Mouse (Mus musculus) heart, embryonic 10.5 days (tissue): ENCODE measurements around the gene Utp6. TPM values are rescaled to one million over a fixed set of nuclear protein-coding genes. Genes with fewer than 3 reads are reported as not detected.
A peak's percentile ranks its signal among the peaks of the same experiment; 100 is the strongest.
"Not testable (repeated sequence)": the region's sequence is repeated elsewhere in the genome, so short reads cannot be mapped to it uniquely, and the experiment has no call there.

Experiments
- DNase-seq: peaks from one replicate; pipeline ENCODE4 v3.0.0-alpha.2; 2017; ENCODE audit warnings: low spot score
- H3K27ac ChIP-seq: fragments of 300-500 bp; sonication (generic); 2 replicates; pipeline ENCODE4 v1.5.1; 2016; ENCODE audit warnings: mild to moderate bottlenecking
- H3K27me3 ChIP-seq: fragments of 300-500 bp; sonication (generic); 2 replicates; pipeline ENCODE4 v1.6.1; 2016; ENCODE audit warnings: mild to moderate bottlenecking; ENCODE audit not compliant: poor library complexity, insufficient read depth, severe bottlenecking
- H3K36me3 ChIP-seq: fragments of 300-500 bp; sonication (generic); 2 replicates; pipeline ENCODE4 v1.6.1; 2016; ENCODE audit warnings: mild to moderate bottlenecking, moderate library complexity
- H3K4me1 ChIP-seq: fragments of 300-500 bp; sonication (generic); 2 replicates; pipeline ENCODE4 v1.6.1; 2016; ENCODE audit warnings: mild to moderate bottlenecking
- H3K4me3 ChIP-seq: fragments of 300-500 bp; sonication (generic); 2 replicates; pipeline ENCODE4 v1.5.1; 2016; ENCODE audit warnings: mild to moderate bottlenecking, moderate library complexity
- H3K9me3 ChIP-seq: fragments of 300-500 bp; sonication (generic); 2 replicates; pipeline ENCODE4 v1.6.1; 2016; ENCODE audit warnings: mild to moderate bottlenecking, moderate library complexity
- WGBS: fragments of 180-500 bp; shearing (Covaris S2); methylation state at CpG from one replicate; pipeline ENCODE4 v1.1.7; 2016; 5-methylcytosine and 5-hydroxymethylcytosine counted together
- polyA plus RNA-seq: library from polyadenylated mRNA; unstranded; fragments of >200 nt; fragmentation: Nextera tagmentation; extraction: Ambion mirVana; gene quantifications from 2 replicates; pipeline ENCODE4 v1.2.1, GENCODE M21; 2016

The Utp6 gene
- polyA plus RNA-seq, 1 experiment from 2014 or later = 49.5 TPM

DNA sequence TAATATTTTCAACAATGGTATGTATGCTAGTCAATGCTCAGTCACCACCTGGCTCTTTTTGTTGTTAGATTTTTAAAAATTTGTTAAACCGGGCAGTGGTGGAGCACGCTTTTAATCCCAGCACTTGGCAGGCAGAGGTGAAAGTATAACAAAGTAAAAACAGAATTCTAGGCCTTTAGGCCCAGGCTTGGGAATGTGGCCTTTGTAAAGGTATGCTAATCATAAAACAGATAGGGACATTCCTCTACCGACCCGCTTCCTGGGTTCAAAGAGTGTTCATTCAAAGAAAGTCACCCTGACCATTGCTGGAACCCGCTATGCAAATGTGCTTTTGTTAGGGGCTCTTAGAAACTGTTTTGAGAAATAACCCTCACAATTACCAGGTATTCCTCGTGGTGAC, 14.5 kb upstream of the Utp6 start:
- H3K27ac ChIP-seq, H3K9me3 ChIP-seq, DNase-seq, H3K36me3 ChIP-seq, H3K4me3 ChIP-seq: not testable (repeated sequence)
- H3K4me1 ChIP-seq = peaks cover 10% of the 10 kb centered on the region; the same call in 1 of the 2 replicates
- peaks cover 32% of the 10 kb centered on the region for H3K27me3 ChIP-seq
- WGBS = 87% methylated on average over 6 of the region's 6 CpGs

DNA sequence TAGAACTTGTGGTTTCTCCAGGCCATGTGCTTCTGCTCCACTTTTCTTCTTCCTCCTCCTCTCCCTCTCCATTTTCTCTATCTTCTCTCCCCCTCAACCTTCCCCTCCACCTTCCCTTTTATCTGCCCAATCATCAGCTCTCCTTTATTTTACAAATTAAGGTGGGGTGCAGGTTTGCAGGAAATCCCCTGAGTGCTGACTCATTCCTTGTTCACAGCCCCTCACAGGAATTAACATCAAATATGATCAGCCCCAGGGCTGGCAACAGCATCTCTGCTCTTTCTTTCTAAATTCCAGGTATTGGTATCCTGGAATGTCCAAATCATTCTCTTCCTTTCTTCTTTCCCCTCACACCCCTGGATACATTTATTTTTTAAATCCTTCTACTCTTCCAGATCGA, 14.0 kb upstream of the Utp6 start:
- Histone ChIP-seq H3K9me3 (no peaks in the 10 kb centered on the region), H3K4me1 (peaks cover 10% of the 10 kb centered on the region; the same call in 1 of the 2 replicates), H3K36me3 (no peaks in the 10 kb centered on the region), H3K27me3 (peaks cover 33% of the 10 kb centered on the region), H3K27ac (no peak overlapping the region), H3K4me3 (no peak overlapping the region)
- no peak for DNase-seq
- 87% methylated on average over 1 of the region's 1 CpGs for WGBS

DNA sequence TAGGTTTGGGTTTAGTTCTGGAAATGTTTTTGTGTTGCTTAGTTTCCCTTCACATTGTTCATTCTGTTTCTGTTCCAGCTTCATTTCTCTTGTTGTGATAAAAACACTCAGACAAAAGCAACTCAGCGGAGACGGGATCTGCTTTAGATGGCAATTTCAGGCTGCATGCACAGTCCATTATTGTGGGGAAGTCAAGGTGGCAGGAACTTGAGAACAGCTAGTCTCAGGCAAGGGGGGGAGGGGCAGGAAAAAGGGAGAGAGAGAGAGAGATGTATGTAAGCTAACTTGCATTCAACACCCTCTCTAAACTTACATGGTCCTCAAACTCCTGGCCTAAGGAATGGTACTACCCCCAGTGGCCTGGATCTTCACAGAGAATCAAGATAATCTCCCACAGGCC, 13.2 kb upstream of the Utp6 start:
- WGBS = 77% methylated on average over 2 of the region's 2 CpGs
- Histone ChIP-seq H3K9me3 (no peaks in the 10 kb centered on the region), H3K4me3 (no peak overlapping the region), H3K27me3 (peaks cover 33% of the 10 kb centered on the region), H3K4me1 (peaks cover 10% of the 10 kb centered on the region; the same call in 1 of the 2 replicates), H3K27ac (no peak overlapping the region), H3K36me3 (no peaks in the 10 kb centered on the region)
- no peak for DNase-seq

DNA sequence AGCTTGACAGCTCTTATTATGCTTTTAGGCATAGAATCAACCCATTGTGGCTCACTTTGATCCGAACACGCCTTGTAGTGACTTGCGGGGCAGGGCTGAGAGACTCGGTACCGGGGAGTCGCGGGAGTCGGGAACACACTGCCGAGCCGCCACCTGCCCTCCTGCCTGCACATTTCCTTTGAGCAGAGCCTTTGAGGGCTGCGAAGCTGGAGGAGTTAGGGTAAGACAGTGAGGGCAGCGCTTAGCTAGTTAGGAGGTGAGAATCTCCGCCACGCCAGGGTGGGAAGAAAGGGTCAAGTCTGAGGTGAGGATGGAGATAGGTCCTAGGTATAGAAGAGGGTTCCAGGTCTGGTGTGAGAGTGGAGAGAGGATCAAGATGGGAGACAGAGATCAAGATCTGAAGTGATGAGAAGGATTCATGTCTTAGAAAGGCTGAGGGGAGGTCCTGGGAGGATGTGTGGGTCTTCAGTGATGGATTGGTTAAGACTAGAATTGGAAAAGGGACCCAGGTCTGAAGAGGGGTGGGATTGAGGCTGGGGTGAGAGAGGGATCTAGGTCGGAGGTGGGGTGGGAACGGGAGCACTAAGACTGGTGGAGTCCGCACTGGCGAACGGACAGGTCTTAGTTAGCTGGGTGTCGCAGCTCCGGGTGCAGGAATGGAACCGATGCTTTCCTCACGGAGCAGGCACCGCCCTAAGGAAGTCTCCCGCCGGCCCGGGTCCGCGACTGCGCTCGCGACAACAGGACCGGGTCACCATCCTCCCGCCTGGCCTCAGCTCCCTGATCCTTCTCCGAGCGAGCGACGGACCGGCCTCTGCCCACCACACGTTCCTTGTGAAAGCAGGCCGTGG, 11.7 kb upstream of the Utp6 start:
- peaks cover 10% of the 10 kb centered on the region; the same call in 1 of the 2 replicates for H3K4me1 ChIP-seq
- no peaks in the 10 kb centered on the region for H3K36me3 ChIP-seq
- H3K9me3 ChIP-seq = no peaks in the 10 kb centered on the region
- peaks cover 33% of the 10 kb centered on the region for H3K27me3 ChIP-seq
- peak; percentile 80 for DNase-seq
- peak overlapping the region; percentile 75; the same call in 1 of the 2 replicates for H3K27ac ChIP-seq
- peak overlapping the region; percentile 67 for H3K4me3 ChIP-seq
- WGBS = under 1% methylated on average over 41 of the region's 41 CpGs

DNA sequence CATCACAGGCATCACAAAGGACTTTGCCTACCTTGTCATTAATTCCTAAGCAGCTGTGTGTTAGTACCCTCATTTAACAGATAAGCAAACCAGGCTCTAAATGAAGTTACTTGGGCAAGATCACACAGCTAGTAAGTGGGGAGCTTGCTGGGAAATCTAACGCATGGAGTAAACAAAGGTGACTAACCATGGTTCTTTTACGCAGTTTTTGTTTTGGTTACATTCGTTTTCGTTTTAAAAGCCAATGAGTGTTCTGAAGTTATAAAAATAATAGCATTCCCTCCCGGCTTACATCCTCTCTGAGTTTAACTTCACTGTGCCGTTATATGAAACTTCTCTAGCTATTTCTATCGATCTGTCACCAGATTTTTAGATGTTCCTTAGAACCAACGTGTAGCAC, 10.9 kb upstream of the Utp6 start:
- H3K27me3 ChIP-seq = peaks cover 33% of the 10 kb centered on the region
- H3K4me3 ChIP-seq = peak overlapping the region; percentile 67
- peaks cover 10% of the 10 kb centered on the region; the same call in 1 of the 2 replicates for H3K4me1 ChIP-seq
- H3K36me3 ChIP-seq = no peaks in the 10 kb centered on the region
- no peak for DNase-seq
- H3K27ac ChIP-seq = no peak overlapping the region
- H3K9me3 ChIP-seq = no peaks in the 10 kb centered on the region
- 14% methylated on average over 8 of the region's 8 CpGs for WGBS

DNA sequence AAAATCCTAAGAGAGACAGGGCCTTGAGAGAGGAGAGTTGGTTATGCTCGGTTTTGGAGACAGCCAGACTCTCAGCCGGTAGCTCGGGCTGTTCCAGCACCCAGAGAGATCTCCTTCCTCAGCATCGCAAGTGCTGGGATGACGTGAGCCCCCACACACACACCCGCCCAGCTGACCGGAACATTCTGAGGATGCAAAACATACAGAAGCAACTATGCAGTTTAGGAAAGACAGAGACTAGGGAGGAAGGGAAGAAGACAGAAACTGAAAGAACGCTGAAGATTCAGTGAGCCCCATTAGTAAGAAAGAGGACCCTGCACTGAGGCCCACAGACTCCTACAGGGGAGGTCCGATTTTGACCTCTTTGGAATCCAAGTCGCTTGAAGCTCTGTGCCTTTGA, 5.6 kb upstream of the Utp6 start:
- Histone ChIP-seq H3K4me1 (no peaks in the 10 kb centered on the region), H3K27me3 (peaks cover 4% of the 10 kb centered on the region; the same call in 1 of the 2 replicates), H3K27ac (no peak overlapping the region), H3K4me3 (no peak overlapping the region), H3K9me3 (no peaks in the 10 kb centered on the region), H3K36me3 (no peaks in the 10 kb centered on the region)
- no peak for DNase-seq
- WGBS = 76% methylated on average over 10 of the region's 10 CpGs

DNA sequence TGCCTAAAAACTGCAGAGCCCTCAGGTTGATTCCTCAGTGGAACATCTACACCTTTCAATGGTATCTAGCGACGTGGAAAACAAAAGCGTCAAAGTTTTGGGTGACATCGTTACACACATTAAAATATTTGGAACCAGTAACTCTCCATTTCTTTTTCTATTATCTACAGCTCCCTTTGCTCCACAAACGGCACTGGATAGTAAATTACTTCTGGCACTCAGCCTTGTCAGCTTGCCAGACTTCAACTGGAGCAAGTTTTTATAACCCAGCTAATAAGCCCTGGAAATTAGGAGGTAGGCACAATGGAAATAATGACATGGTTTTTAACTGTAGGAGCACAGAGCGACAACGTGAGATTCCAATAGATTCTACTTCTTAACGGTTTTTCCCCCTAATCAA, 3.7 kb upstream of the Utp6 start:
- Histone ChIP-seq H3K9me3 (no peaks in the 10 kb centered on the region), H3K27ac (no peak overlapping the region), H3K36me3 (no peaks in the 10 kb centered on the region), H3K4me3 (no peak overlapping the region), H3K27me3 (no peaks in the 10 kb centered on the region), H3K4me1 (peaks cover 6% of the 10 kb centered on the region)
- no peak for DNase-seq
- 73% methylated on average over 8 of the region's 8 CpGs for WGBS

DNA sequence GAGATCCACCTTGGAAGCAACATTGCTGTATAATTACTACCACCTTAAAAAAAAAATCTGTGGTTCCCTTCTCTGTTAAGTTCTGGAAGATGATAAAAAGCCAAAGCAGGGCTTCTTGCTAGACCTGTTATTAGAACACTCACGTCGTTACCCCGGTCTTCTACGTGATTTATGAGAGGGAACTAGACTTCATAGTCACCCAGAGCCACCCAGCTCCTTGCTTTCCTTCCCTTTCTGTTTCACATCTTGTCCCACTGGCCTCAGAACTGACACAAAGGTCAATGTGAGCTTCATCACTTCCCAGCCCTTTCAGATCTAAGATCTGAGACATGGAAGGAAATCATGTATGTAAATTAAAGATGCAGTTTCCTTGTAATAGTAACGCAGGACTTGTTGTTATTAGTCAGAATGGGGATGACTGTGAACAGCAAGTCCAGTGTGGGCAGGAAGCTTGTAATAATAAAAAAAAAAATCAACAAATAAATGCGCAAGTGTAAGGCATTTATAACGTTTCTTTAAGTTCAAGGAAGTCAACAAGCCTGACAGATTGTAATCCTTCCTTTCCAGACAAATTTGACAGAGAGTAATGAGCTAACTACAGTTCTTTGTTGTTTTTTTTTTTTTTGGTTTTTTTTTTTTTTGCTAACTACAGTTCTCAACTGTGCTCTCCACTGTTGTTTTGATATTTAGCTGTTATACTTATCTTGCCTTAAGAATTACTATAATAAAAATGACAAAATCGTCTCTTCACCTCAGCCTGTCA, 1.2 kb upstream of the Utp6 start:
- Histone ChIP-seq H3K27ac (no peak overlapping the region), H3K9me3 (no peaks in the 10 kb centered on the region), H3K27me3 (no peaks in the 10 kb centered on the region), H3K36me3 (peaks cover 16% of the 10 kb centered on the region), H3K4me3 (peak overlapping the region; percentile 76), H3K4me1 (peaks cover 8% of the 10 kb centered on the region)
- no peak for DNase-seq
- 64% methylated on average over 8 of the region's 8 CpGs for WGBS

DNA sequence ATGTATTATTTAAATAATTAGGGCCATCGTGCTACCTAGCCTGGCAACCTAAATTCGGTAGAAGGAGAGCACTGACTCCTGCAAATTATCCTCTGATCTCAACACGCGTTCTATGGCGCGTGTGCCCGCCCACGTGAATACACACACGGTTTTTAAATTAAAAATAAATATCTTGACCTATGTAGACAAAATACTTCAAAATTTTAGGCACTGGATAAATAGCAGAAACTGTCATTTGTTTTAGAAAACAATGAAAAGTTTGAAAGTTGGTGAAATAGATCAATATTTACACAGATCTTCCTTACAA, 640 bp upstream of the Utp6 start:
- Histone ChIP-seq H3K27ac (peak overlapping the region; percentile 92), H3K4me1 (peaks cover 8% of the 10 kb centered on the region), H3K27me3 (no peaks in the 10 kb centered on the region), H3K9me3 (no peaks in the 10 kb centered on the region), H3K4me3 (peak overlapping the region; percentile 76), H3K36me3 (peaks cover 22% of the 10 kb centered on the region)
- no peak for DNase-seq
- WGBS = 9% methylated on average over 9 of the region's 9 CpGs

DNA sequence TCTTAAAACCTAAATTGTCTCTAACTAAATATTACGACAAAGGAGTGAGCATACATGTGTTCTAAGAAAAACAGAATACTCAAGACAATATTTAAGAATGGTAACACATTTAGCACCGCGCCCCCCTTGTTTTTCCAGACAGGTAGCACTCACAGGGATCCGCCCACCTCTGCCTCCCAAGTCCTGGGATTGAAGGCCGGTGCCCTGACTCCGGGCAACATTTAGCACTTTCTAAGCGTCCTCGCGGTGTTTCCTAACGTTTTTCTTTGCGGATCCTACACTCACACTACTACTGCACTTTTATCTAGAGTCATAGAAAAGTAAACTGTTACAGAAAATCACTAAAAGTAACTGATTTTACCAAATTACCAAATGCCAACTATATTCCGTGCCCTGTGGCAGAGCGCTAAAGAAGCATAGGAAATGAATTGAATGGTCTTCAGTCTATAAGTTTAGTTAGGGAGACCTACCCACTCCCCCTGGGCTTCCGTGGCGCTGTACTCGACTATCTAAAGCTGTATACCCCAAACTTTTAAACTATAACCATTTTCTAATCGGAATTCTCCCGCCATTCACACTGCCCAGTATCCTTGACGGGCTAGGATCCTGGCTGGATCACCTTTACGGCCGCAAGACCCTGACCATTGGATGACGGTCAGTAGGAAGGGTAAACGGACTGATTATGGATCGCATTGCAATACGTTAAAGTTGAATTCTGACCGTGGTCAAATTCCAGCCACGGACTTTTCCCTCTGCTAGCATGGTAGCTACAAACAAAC, 655 bp downstream of the Utp6 start:
- Histone ChIP-seq H3K36me3 (peaks cover 35% of the 10 kb centered on the region), H3K9me3 (no peaks in the 10 kb centered on the region), H3K4me3 (peak overlapping the region; percentile 76), H3K4me1 (peaks cover 8% of the 10 kb centered on the region), H3K27ac (peak overlapping the region; percentile 92), H3K27me3 (no peaks in the 10 kb centered on the region)
- 5% methylated on average over 27 of the region's 27 CpGs for WGBS
- no peak for DNase-seq

DNA sequence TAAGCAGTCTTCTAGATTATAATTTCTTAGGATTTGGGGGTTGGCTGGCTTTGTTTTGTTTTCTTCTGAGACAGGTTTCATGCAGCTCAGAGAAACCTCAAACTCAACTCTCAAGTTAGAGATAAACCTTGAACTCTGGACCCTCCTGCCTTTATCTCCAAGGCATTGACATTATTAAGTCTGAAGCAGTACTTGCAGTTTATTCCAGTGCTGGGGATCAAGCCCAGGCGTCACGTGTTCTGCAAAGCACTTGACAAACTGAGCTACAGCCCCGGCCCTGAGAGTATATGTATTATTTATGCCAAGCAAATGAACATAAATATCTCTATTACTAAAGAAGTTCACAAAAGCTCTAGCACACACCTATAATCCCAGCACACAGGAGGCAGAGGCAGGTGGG, 14.9 kb downstream of the Utp6 start:
- no peaks in the 10 kb centered on the region for H3K4me1 ChIP-seq
- H3K9me3 ChIP-seq = no peaks in the 10 kb centered on the region
- no peak overlapping the region for H3K27ac ChIP-seq
- DNase-seq = no peak
- no peaks in the 10 kb centered on the region for H3K27me3 ChIP-seq
- whole genome bisulfite sequencing = 96% methylated on average over 3 of the region's 3 CpGs
- no peak overlapping the region for H3K4me3 ChIP-seq
- H3K36me3 ChIP-seq = peaks cover 91% of the 10 kb centered on the region

DNA sequence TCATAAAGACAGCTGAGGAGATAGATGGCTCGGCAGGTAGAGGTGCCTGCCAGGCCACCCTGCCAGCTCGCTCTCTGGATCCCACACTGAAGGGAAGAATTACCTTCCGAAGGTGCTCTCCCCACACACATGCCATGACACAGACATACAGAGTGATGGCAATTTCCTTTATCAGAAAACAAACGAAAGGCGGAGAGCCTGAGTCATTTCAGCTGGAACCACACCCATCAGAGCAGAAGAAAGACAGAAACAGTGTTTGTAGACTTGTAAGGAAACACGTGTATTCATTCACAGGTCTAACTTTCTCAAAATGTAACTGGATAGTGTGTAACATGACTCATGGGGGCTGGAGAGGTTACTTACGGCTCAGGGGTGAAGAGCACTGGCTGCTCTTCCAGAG, 18.6 kb downstream of the Utp6 start:
- Histone ChIP-seq H3K9me3 (no peaks in the 10 kb centered on the region), H3K27ac (no peak overlapping the region; the same call in 1 of the 2 replicates), H3K4me3 (no peak overlapping the region), H3K4me1 (no peaks in the 10 kb centered on the region), H3K36me3 (peaks cover 95% of the 10 kb centered on the region), H3K27me3 (no peaks in the 10 kb centered on the region)
- no peak for DNase-seq
- WGBS = 82% methylated on average over 7 of the region's 7 CpGs

DNA sequence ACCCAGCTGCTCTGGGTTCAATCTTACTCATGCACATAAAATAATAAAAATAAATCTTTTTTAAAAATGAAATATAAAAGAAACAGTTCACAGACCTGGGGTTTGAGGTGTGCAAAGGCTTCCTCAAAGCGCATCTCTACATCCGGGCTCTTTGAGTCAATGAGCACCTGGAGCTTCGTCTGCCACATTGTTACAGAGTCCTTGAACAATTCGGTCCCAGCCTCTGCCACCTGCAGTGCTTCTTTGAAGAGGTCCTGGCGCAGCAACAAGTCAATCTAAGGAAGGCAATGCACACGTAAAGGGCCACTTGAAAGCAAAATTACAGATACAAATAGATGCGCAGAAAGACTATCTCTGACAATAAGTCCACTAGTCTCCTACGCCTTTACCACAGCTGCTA, 19.1 kb downstream of the Utp6 start:
- H3K4me1 ChIP-seq = no peaks in the 10 kb centered on the region
- no peak overlapping the region for H3K4me3 ChIP-seq
- H3K9me3 ChIP-seq = no peaks in the 10 kb centered on the region
- H3K36me3 ChIP-seq = peaks cover 94% of the 10 kb centered on the region
- no peak overlapping the region; the same call in 1 of the 2 replicates for H3K27ac ChIP-seq
- H3K27me3 ChIP-seq = no peaks in the 10 kb centered on the region
- WGBS = 93% methylated on average over 8 of the region's 8 CpGs
- DNase-seq = no peak
